In genomic region chr14:103114994-103115670, GRCm38 (mm10) we compare ENCODE assay signal across 14 mouse cellular contexts. TPM values are rescaled to one million over a fixed set of nuclear protein-coding genes. Genes with fewer than 3 reads are reported as not detected.
DNase-seq lines count a peak whose midpoint lies in the region; ATAC-seq and TF ChIP-seq lines count a peak whose summit lies in the region.
"Had no signal": no experiment of that assay in that cellular context is flagged by ENCODE, and none has a peak within 500 bp of the region (broad histone marks: within the 10 kb centered on the region; RNA-seq: fewer than 3 reads in every experiment).

No protein-coding gene starts in this region.

- peak; percentile 26 to 53 for DNase-seq in B cell, adult 2 months
- DNase-seq in MEL (ENCODE audit: low read depth, low spot score), result peak; percentile 77
- DNase-seq in induced T-regulatory cell, adult 2 months (ENCODE audit: low read depth), result peak; percentile 63
- no peak for DNase-seq in layer of hippocampus, postnatal 25 days (ENCODE audit: extremely low spot score in 1 of 2, low spot score in 1 of 2)
- no peak for DNase-seq in lung, postnatal 10 days
- DNase-seq in urinary bladder, postnatal 36 days (ENCODE audit: low spot score in 2 of 2), result no peak
- DNase-seq: forebrain, postnatal 0 days had no signal

- H3K79me2 ChIP-seq in MEL (ENCODE audit: control insufficient read depth, insufficient read depth, low read length, poor library complexity), result no peaks in the 10 kb centered on the region; the same call in 1 of the 2 replicates

- no peaks in the 10 kb centered on the region for H3K4me1 ChIP-seq in MEL (ENCODE audit: control insufficient read depth in 1 of 2, insufficient read depth in 2 of 2, low read length in 2 of 2)
- H3K4me1 ChIP-seq: embryonic facial prominence, embryonic 12.5 days; heart, embryonic 10.5 days; limb, embryonic 13.5 days had no signal

- no peak overlapping the region for H3K27ac ChIP-seq in MEL (ENCODE audit: control insufficient read depth, low read depth, low read length)
- H3K27ac ChIP-seq: embryonic facial prominence, embryonic 12.5 days; heart, embryonic 10.5 days; limb, embryonic 13.5 days had no signal

- TF ChIP-seq CTCF in MEL (IDR thresholded peaks at IDR 0.05 in 2 of 3, conservative IDR thresholded peaks at IDR 0.05 in 1 of 3; ENCODE audit: control insufficient read depth in 1 of 3, insufficient read depth in 1 of 3, low read depth in 2 of 3, low read length in 3 of 3, poor library complexity in 1 of 3, severe bottlenecking in 1 of 3), result no peak

- H3K36me3 ChIP-seq in MEL (ENCODE audit: control insufficient read depth in 1 of 2, insufficient read depth in 2 of 2, low read length in 2 of 2), result peaks cover 0 to 8% of the 10 kb centered on the region in 2 experiments; a peak in 2 of 4 replicates

- peak; percentile 88 for ATAC-seq in megakaryocyte, adult 5-6 weeks (ENCODE audit: poor library complexity, severe bottlenecking)
- ATAC-seq: forebrain, postnatal 0 days; hindbrain, embryonic 16.5 days; midbrain, embryonic 16.5 days; Patski had no signal

- H3K4me3 ChIP-seq in MEL (ENCODE audit: control insufficient read depth in 1 of 2, insufficient read depth in 1 of 2, low read depth in 2 of 2, low read length in 2 of 2), result no peak overlapping the region
- H3K4me3 ChIP-seq: embryonic facial prominence, embryonic 12.5 days; heart, embryonic 10.5 days; limb, embryonic 13.5 days had no signal

- TF ChIP-seq EP300 in MEL (IDR thresholded peaks at IDR 0.05; ENCODE audit: low read depth in 1 of 2, low read length in 2 of 2), result no peak

- no peaks in the 10 kb centered on the region for H3K9me3 ChIP-seq in MEL (replicated peaks; ENCODE audit: insufficient read depth, low read length)
- H3K9me3 ChIP-seq: embryonic facial prominence, embryonic 12.5 days; heart, embryonic 10.5 days had no signal

- no peaks in the 10 kb centered on the region for H3K27me3 ChIP-seq in MEL (ENCODE audit: control insufficient read depth in 1 of 2, insufficient read depth in 2 of 2, low read length in 2 of 2)
- H3K27me3 ChIP-seq: embryonic facial prominence, embryonic 12.5 days; limb, embryonic 13.5 days; Patski had no signal

- no peak overlapping the region for H3K9ac ChIP-seq in MEL (ENCODE audit: control insufficient read depth, low read depth, low read length, poor library complexity, severe bottlenecking)
- H3K9ac ChIP-seq: embryonic facial prominence, embryonic 12.5 days; forebrain, postnatal 0 days; limb, embryonic 13.5 days had no signal

- TF ChIP-seq RAD21 in MEL (IDR thresholded peaks at IDR 0.05; ENCODE audit: low read depth, low read length), result no peak

- TF ChIP-seq POLR2A in MEL (IDR thresholded peaks at IDR 0.05; ENCODE audit: control insufficient read depth in 1 of 2, insufficient read depth in 1 of 2, low read depth in 1 of 2, low read length in 2 of 2, poor library complexity in 1 of 2), result no peak

TF ChIP-seq in MEL, 35 proteins besides CTCF, POLR2A, EP300 and RAD21:
- TF ChIP-seq USF1 (IDR thresholded peaks at IDR 0.05; ENCODE audit: low read depth, low read length) (peak; percentile 51; the same call in 1 of the 2 replicates), GATA1 (IDR thresholded peaks at IDR 0.05; ENCODE audit: low read depth, low read length) (no peak), ZNF384 (IDR thresholded peaks at IDR 0.05; ENCODE audit: low read depth, low read length) (no peak)

RNA-seq across cellular contexts. Expression of gene Fbxl3, which starts 15.8 kb away (rescaled TPM):
- 14.6 and 15.0 TPM in 2 replicates for total RNA-seq in MEL (2012; rRNA removed)
- polyA plus RNA-seq in MEL (2012; ENCODE audit: insufficient read depth in 1 of 2, insufficient read length in 2 of 2, low read depth in 1 of 2, low replicate concordance in 2 of 2, missing spikeins in 1 of 2), result 10 to 100 TPM in 1 of 2 experiments, not detected in 1; 28.4 TPM
- total RNA-seq in megakaryocyte, adult 5-6 weeks (2015), result 46.3 and 51.3 TPM in 2 replicates
- total RNA-seq in megakaryocyte, adult 5-6 weeks (2017), result 72.7 and 92.4 TPM in 2 replicates
- total RNA-seq in layer of hippocampus, postnatal 25 days (2021), result 10 to 100 TPM; 87.7 to 93.2 TPM

RNA-seq across cellular contexts. Expression of gene Cln5, which starts 45.1 kb away (rescaled TPM):
- 12.1 and 12.3 TPM in 2 replicates for total RNA-seq in MEL (2012; rRNA removed)
- 10 to 100 TPM; 15.9 to 99.4 TPM for polyA plus RNA-seq in MEL (2012; ENCODE audit: insufficient read depth in 1 of 2, insufficient read length in 2 of 2, low read depth in 1 of 2, low replicate concordance in 2 of 2, missing spikeins in 1 of 2)
- total RNA-seq in megakaryocyte, adult 5-6 weeks (2015), result 77.7 and 81.1 TPM in 2 replicates
- total RNA-seq in megakaryocyte, adult 5-6 weeks (2017), result 77.6 and 82.9 TPM in 2 replicates
- total RNA-seq in layer of hippocampus, postnatal 25 days (2021), result 10 to 100 TPM in 1 of 2 experiments, 1 to 10 TPM in 1; 9.6 to 10.3 TPM

Comparison
In these comparisons a context has a peak if more than half of its experiments do, and no peak if none do; other contexts are left out.
1. DNase-seq: peak in B cell, adult 2 months (2 of 2), MEL (single experiment) and induced T-regulatory cell, adult 2 months (single experiment); none in layer of hippocampus, postnatal 25 days (0 of 2), lung, postnatal 10 days (single experiment) and urinary bladder, postnatal 36 days (0 of 2).